ENCODE assay signal across 31 mouse cellular contexts in the genomic region with DNA sequence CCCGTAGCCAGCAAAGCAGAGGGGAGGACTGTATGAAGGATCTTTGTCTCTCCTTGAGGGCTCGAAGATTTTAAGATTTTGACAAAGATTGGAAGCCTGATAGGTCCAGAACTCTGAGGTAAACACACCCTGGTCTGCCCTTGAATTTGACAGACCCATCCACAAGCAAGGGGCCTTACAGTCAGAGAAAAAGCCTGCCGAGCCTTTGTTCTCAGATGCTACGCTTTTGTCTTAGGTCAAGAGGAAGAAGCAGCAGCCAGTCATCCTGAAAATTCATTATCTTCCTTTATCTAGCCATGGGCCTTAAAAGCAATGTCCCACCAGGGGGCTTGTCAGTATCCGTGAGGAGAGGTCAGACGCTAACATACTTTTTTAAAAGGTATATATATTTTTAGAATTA. TPM values are rescaled to one million over a fixed set of nuclear protein-coding genes. Genes with fewer than 3 reads are reported as not detected.
A peak's percentile ranks its signal among the peaks of the same experiment; 100 is the strongest.
DNase-seq lines count a peak whose midpoint lies in the region; ATAC-seq lines count a peak whose summit lies in the region.
"Had no signal": no experiment of that assay in that cellular context is flagged by ENCODE, and none has a peak within 500 bp of the region (broad histone marks: within the 10 kb centered on the region; RNA-seq: fewer than 3 reads in every experiment).

No protein-coding gene starts in this region.

- WGBS in hindbrain, embryonic 13.5 days: 56% methylated on average over 6 of the region's 6 CpGs
- 52% methylated on average over 6 of the region's 6 CpGs for WGBS in hindbrain, embryonic 14.5 days
- WGBS in midbrain, embryonic 11.5 days: 66% methylated on average over 6 of the region's 6 CpGs
- WGBS in midbrain, embryonic 15.5 days: 61% methylated on average over 6 of the region's 6 CpGs
- WGBS in neural tube, embryonic 13.5 days: 60% methylated on average over 6 of the region's 6 CpGs
- 52% methylated on average over 6 of the region's 6 CpGs for WGBS in neural tube, embryonic 15.5 days

- peak overlapping the region; percentile 35; the same call in 1 of the 2 replicates for H3K27ac ChIP-seq in hindbrain, embryonic 13.5 days
- H3K27ac ChIP-seq in hindbrain, embryonic 14.5 days: no peak overlapping the region
- no peak overlapping the region for H3K27ac ChIP-seq in midbrain, embryonic 11.5 days (ENCODE audit: low read depth, low read length)
- no peak overlapping the region for H3K27ac ChIP-seq in midbrain, embryonic 15.5 days
- H3K27ac ChIP-seq in neural tube, embryonic 13.5 days (replicated peaks): peak overlapping the region; percentile 64; the same call in 1 of the 2 replicates
- H3K27ac ChIP-seq in neural tube, embryonic 15.5 days (replicated peaks): no peak overlapping the region
- H3K27ac ChIP-seq: forebrain, embryonic 10.5 days; forebrain, embryonic 13.5 days; heart, embryonic 15.5 days had no signal

- H3K9ac ChIP-seq in hindbrain, embryonic 13.5 days: peak overlapping the region; percentile 51
- no peak overlapping the region for H3K9ac ChIP-seq in hindbrain, embryonic 14.5 days
- H3K9ac ChIP-seq in midbrain, embryonic 11.5 days (ENCODE audit: low read length): no peak overlapping the region
- no peak overlapping the region for H3K9ac ChIP-seq in midbrain, embryonic 15.5 days
- H3K9ac ChIP-seq in neural tube, embryonic 13.5 days: peak overlapping the region; percentile 12; the same call in 1 of the 2 replicates
- H3K9ac ChIP-seq in neural tube, embryonic 15.5 days (replicated peaks): no peak overlapping the region
- H3K9ac ChIP-seq: forebrain, embryonic 13.5 days; forebrain, postnatal 0 days; heart, embryonic 12.5 days; heart, embryonic 15.5 days had no signal

- no peak overlapping the region for H3K4me3 ChIP-seq in hindbrain, embryonic 13.5 days
- H3K4me3 ChIP-seq in hindbrain, embryonic 14.5 days (replicated peaks; ENCODE audit: low read length): no peak overlapping the region
- no peak overlapping the region for H3K4me3 ChIP-seq in midbrain, embryonic 11.5 days (ENCODE audit: low read depth, low read length)
- H3K4me3 ChIP-seq in midbrain, embryonic 15.5 days: no peak overlapping the region
- H3K4me3 ChIP-seq in neural tube, embryonic 13.5 days: no peak overlapping the region
- no peak overlapping the region for H3K4me3 ChIP-seq in neural tube, embryonic 15.5 days (replicated peaks)
- H3K4me3 ChIP-seq: forebrain, embryonic 10.5 days; forebrain, embryonic 13.5 days; gastrocnemius, adult 2 months; heart, embryonic 12.5 days; heart, embryonic 15.5 days had no signal

- H3K36me3 ChIP-seq in hindbrain, embryonic 13.5 days: no peaks in the 10 kb centered on the region
- H3K36me3 ChIP-seq in hindbrain, embryonic 14.5 days (replicated peaks; ENCODE audit: control insufficient read depth, insufficient read depth): no peaks in the 10 kb centered on the region
- no peaks in the 10 kb centered on the region for H3K36me3 ChIP-seq in midbrain, embryonic 11.5 days (ENCODE audit: control insufficient read depth, insufficient read depth, low read length)
- H3K36me3 ChIP-seq in midbrain, embryonic 15.5 days (replicated peaks): no peaks in the 10 kb centered on the region
- H3K36me3 ChIP-seq in neural tube, embryonic 13.5 days: no peaks in the 10 kb centered on the region
- no peaks in the 10 kb centered on the region for H3K36me3 ChIP-seq in neural tube, embryonic 15.5 days
- H3K36me3 ChIP-seq: heart, embryonic 15.5 days had no signal

- peaks cover 17% of the 10 kb centered on the region for H3K4me1 ChIP-seq in hindbrain, embryonic 13.5 days (replicated peaks)
- peaks cover 7% of the 10 kb centered on the region; the same call in 1 of the 2 replicates for H3K4me1 ChIP-seq in hindbrain, embryonic 14.5 days (replicated peaks; ENCODE audit: control insufficient read depth, insufficient read depth, low read length)
- H3K4me1 ChIP-seq in midbrain, embryonic 11.5 days (ENCODE audit: control insufficient read depth, insufficient read depth, low read length): peaks cover 9% of the 10 kb centered on the region
- H3K4me1 ChIP-seq in midbrain, embryonic 15.5 days: peaks cover 17% of the 10 kb centered on the region
- peaks cover 18% of the 10 kb centered on the region for H3K4me1 ChIP-seq in neural tube, embryonic 13.5 days (replicated peaks)
- H3K4me1 ChIP-seq in neural tube, embryonic 15.5 days: peaks cover 16% of the 10 kb centered on the region

- H3K4me2 ChIP-seq in hindbrain, embryonic 13.5 days: no peak overlapping the region
- H3K4me2 ChIP-seq in hindbrain, embryonic 14.5 days (replicated peaks): no peak overlapping the region
- no peak overlapping the region for H3K4me2 ChIP-seq in midbrain, embryonic 11.5 days
- no peak overlapping the region for H3K4me2 ChIP-seq in midbrain, embryonic 15.5 days
- no peak overlapping the region for H3K4me2 ChIP-seq in neural tube, embryonic 13.5 days
- no peak overlapping the region for H3K4me2 ChIP-seq in neural tube, embryonic 15.5 days
- H3K4me2 ChIP-seq: forebrain, embryonic 13.5 days; heart, embryonic 12.5 days; heart, embryonic 15.5 days had no signal

- DNase-seq in hindbrain, embryonic 14.5 days (ENCODE audit: low spot score): no peak
- peak; percentile 69 for DNase-seq in midbrain, embryonic 11.5 days (ENCODE audit: low spot score, missing footprints)
- peak; percentile 20 for DNase-seq in ZHBTc4 (ENCODE audit: low read depth, low spot score)
- DNase-seq in heart, postnatal 10 days: no peak
- DNase-seq: adrenal gland, adult 2 months; adrenal gland, postnatal 14 days; cerebellum, adult 11 months; cerebellum, adult 8-10 months; forebrain, postnatal 0 days; gastrocnemius, adult 2 months; gastrocnemius, postnatal 25 days; heart, adult 18-20 months; heart, postnatal 14 days; heart, postnatal 4 days had no signal

- no peaks in the 10 kb centered on the region for H3K27me3 ChIP-seq in hindbrain, embryonic 13.5 days
- H3K27me3 ChIP-seq in hindbrain, embryonic 14.5 days (ENCODE audit: control insufficient read depth, insufficient read depth, low read length): no peaks in the 10 kb centered on the region
- no peaks in the 10 kb centered on the region for H3K27me3 ChIP-seq in midbrain, embryonic 11.5 days (ENCODE audit: control insufficient read depth, insufficient read depth, low read length)
- no peaks in the 10 kb centered on the region for H3K27me3 ChIP-seq in midbrain, embryonic 15.5 days (replicated peaks)
- H3K27me3 ChIP-seq in neural tube, embryonic 13.5 days: no peaks in the 10 kb centered on the region
- no peaks in the 10 kb centered on the region for H3K27me3 ChIP-seq in neural tube, embryonic 15.5 days (replicated peaks)
- H3K27me3 ChIP-seq: forebrain, embryonic 13.5 days; heart, embryonic 12.5 days; heart, embryonic 15.5 days had no signal

- intact Hi-C loops in heart, postnatal 10 days (cut with DNase I): no loop called here

- ATAC-seq in hindbrain, embryonic 13.5 days (ENCODE audit: low FRiP score): no peak
- no peak for ATAC-seq in hindbrain, embryonic 14.5 days (ENCODE audit: low FRiP score)
- ATAC-seq in midbrain, embryonic 11.5 days (ENCODE audit: low FRiP score): no peak
- ATAC-seq in midbrain, embryonic 15.5 days (replicated peaks): no peak
- no peak for ATAC-seq in neural tube, embryonic 13.5 days (ENCODE audit: low read depth)
- no peak for ATAC-seq in neural tube, embryonic 15.5 days (ENCODE audit: low FRiP score)
- ATAC-seq: CD4-positive, CD25-positive, alpha-beta regulatory T cell, adult 4 months; forebrain, embryonic 13.5 days; forebrain, postnatal 0 days had no signal

- H3K9me3 ChIP-seq in hindbrain, embryonic 13.5 days: no peaks in the 10 kb centered on the region
- H3K9me3 ChIP-seq in hindbrain, embryonic 14.5 days (ENCODE audit: control insufficient read depth, low read length): no peaks in the 10 kb centered on the region
- H3K9me3 ChIP-seq in midbrain, embryonic 11.5 days (ENCODE audit: control insufficient read depth, low read length): no peaks in the 10 kb centered on the region
- no peaks in the 10 kb centered on the region for H3K9me3 ChIP-seq in midbrain, embryonic 15.5 days
- H3K9me3 ChIP-seq in neural tube, embryonic 13.5 days: no peaks in the 10 kb centered on the region
- H3K9me3 ChIP-seq in neural tube, embryonic 15.5 days (replicated peaks): no peaks in the 10 kb centered on the region
- H3K9me3 ChIP-seq: forebrain, embryonic 10.5 days; forebrain, embryonic 13.5 days; heart, embryonic 12.5 days; heart, embryonic 15.5 days had no signal

RNA-seq across cellular contexts. Expression of a gene that starts 4.3 kb away (rescaled TPM):
- 62.6 and 63.7 TPM in 2 replicates for polyA plus RNA-seq in hindbrain, embryonic 13.5 days (2015; fragmentation: Nextera tagmentation; extraction: Ambion mirVana)
- polyA plus RNA-seq in hindbrain, embryonic 14.5 days (2014; fragmentation: Nextera tagmentation; extraction: Ambion mirVana): 72.1 and 73.8 TPM in 2 replicates
- 46.6 and 48.4 TPM in 2 replicates for polyA plus RNA-seq in midbrain, embryonic 11.5 days (2014; fragmentation: Nextera tagmentation; extraction: Ambion mirVana)
- polyA plus RNA-seq in midbrain, embryonic 15.5 days (2015; fragmentation: Nextera tagmentation; extraction: Ambion mirVana): 70.5 and 72.4 TPM in 2 replicates
- 58.9 and 59.9 TPM in 2 replicates for polyA plus RNA-seq in neural tube, embryonic 13.5 days (2015; fragmentation: Nextera tagmentation; extraction: Ambion mirVana)
- polyA plus RNA-seq in neural tube, embryonic 15.5 days (2015; fragmentation: Nextera tagmentation; extraction: Ambion mirVana): 66.9 and 67.2 TPM in 2 replicates
- total RNA-seq in heart, postnatal 10 days (2021): 10 to 100 TPM; 78.4 to 81.9 TPM

RNA-seq across cellular contexts. Expression of a gene that starts 4.5 kb away (rescaled TPM):
- polyA plus RNA-seq in hindbrain, embryonic 13.5 days (2015; fragmentation: Nextera tagmentation; extraction: Ambion mirVana): 11.4 and 12.1 TPM in 2 replicates
- polyA plus RNA-seq in hindbrain, embryonic 14.5 days (2014; fragmentation: Nextera tagmentation; extraction: Ambion mirVana): 7.0 and 7.2 TPM in 2 replicates
- 55.8 and 61.0 TPM in 2 replicates for polyA plus RNA-seq in midbrain, embryonic 11.5 days (2014; fragmentation: Nextera tagmentation; extraction: Ambion mirVana)
- polyA plus RNA-seq in midbrain, embryonic 15.5 days (2015; fragmentation: Nextera tagmentation; extraction: Ambion mirVana): 7.9 and 9.3 TPM in 2 replicates
- polyA plus RNA-seq in neural tube, embryonic 13.5 days (2015; fragmentation: Nextera tagmentation; extraction: Ambion mirVana): 7.7 and 9.2 TPM in 2 replicates
- polyA plus RNA-seq in neural tube, embryonic 15.5 days (2015; fragmentation: Nextera tagmentation; extraction: Ambion mirVana): 5.6 and 11.5 TPM in 2 replicates
- total RNA-seq in heart, postnatal 10 days (2021): 1 to 10 TPM; 3.7 TPM

RNA-seq across cellular contexts. Expression of a gene that starts 23.2 kb away (rescaled TPM):
- 1.7 and 1.9 TPM in 2 replicates for polyA plus RNA-seq in hindbrain, embryonic 13.5 days (2015; fragmentation: Nextera tagmentation; extraction: Ambion mirVana)
- polyA plus RNA-seq in hindbrain, embryonic 14.5 days (2014; fragmentation: Nextera tagmentation; extraction: Ambion mirVana): 2.7 and 3.2 TPM in 2 replicates
- polyA plus RNA-seq in midbrain, embryonic 11.5 days (2014; fragmentation: Nextera tagmentation; extraction: Ambion mirVana): 1.5 and 1.8 TPM in 2 replicates
- 2.2 and 2.6 TPM in 2 replicates for polyA plus RNA-seq in midbrain, embryonic 15.5 days (2015; fragmentation: Nextera tagmentation; extraction: Ambion mirVana)
- 1.7 and 2.0 TPM in 2 replicates for polyA plus RNA-seq in neural tube, embryonic 13.5 days (2015; fragmentation: Nextera tagmentation; extraction: Ambion mirVana)
- 2.6 and 2.7 TPM in 2 replicates for polyA plus RNA-seq in neural tube, embryonic 15.5 days (2015; fragmentation: Nextera tagmentation; extraction: Ambion mirVana)
- total RNA-seq in heart, postnatal 10 days (2021): 1 to 10 TPM; 4.6 to 5.1 TPM

RNA-seq across cellular contexts. Expression of a gene that starts 39.4 kb away (rescaled TPM):
- polyA plus RNA-seq in hindbrain, embryonic 13.5 days (2015; fragmentation: Nextera tagmentation; extraction: Ambion mirVana): 0.19 and 0.22 TPM in 2 replicates
- 0.21 TPM in 2 replicates for polyA plus RNA-seq in hindbrain, embryonic 14.5 days (2014; fragmentation: Nextera tagmentation; extraction: Ambion mirVana)
- not detected in 2 replicates for polyA plus RNA-seq in midbrain, embryonic 11.5 days (2014; fragmentation: Nextera tagmentation; extraction: Ambion mirVana)
- polyA plus RNA-seq in midbrain, embryonic 15.5 days (2015; fragmentation: Nextera tagmentation; extraction: Ambion mirVana): 0.22 and 0.26 TPM in 2 replicates
- not detected in 2 replicates for polyA plus RNA-seq in neural tube, embryonic 13.5 days (2015; fragmentation: Nextera tagmentation; extraction: Ambion mirVana)
- 0.27 and 5.8 TPM in 2 replicates for polyA plus RNA-seq in neural tube, embryonic 15.5 days (2015; fragmentation: Nextera tagmentation; extraction: Ambion mirVana)
- under 1 TPM in 1 of 2 experiments, not detected in 1; 0.14 TPM for total RNA-seq in heart, postnatal 10 days (2021)
- total RNA-seq: adrenal gland, adult 2 months; adrenal gland, postnatal 14 days; gastrocnemius, postnatal 25 days; heart, postnatal 4 days had no signal
- polyA plus RNA-seq: adrenal gland, adult 2 months; forebrain, embryonic 10.5 days; heart, embryonic 12.5 days; hindbrain, embryonic 11.5 days had no signal

RNA-seq across cellular contexts. Expression of a gene that starts 45.2 kb away (rescaled TPM):
- not detected in 2 replicates for polyA plus RNA-seq in hindbrain, embryonic 13.5 days (2015; fragmentation: Nextera tagmentation; extraction: Ambion mirVana)
- not detected in 2 replicates for polyA plus RNA-seq in hindbrain, embryonic 14.5 days (2014; fragmentation: Nextera tagmentation; extraction: Ambion mirVana)
- not detected in 2 replicates for polyA plus RNA-seq in midbrain, embryonic 11.5 days (2014; fragmentation: Nextera tagmentation; extraction: Ambion mirVana)
- not detected in 2 replicates for polyA plus RNA-seq in midbrain, embryonic 15.5 days (2015; fragmentation: Nextera tagmentation; extraction: Ambion mirVana)
- not detected in 2 replicates for polyA plus RNA-seq in neural tube, embryonic 13.5 days (2015; fragmentation: Nextera tagmentation; extraction: Ambion mirVana)
- not detected in 2 replicates for polyA plus RNA-seq in neural tube, embryonic 15.5 days (2015; fragmentation: Nextera tagmentation; extraction: Ambion mirVana)
- total RNA-seq in heart, postnatal 10 days (2021): not detected
- total RNA-seq: adrenal gland, adult 2 months; adrenal gland, postnatal 14 days; adrenal gland, postnatal 4 days; ES-E14; forebrain, postnatal 0 days; gastrocnemius, adult 2 months; gastrocnemius, postnatal 25 days; heart, adult 18-20 months; heart, postnatal 14 days; heart, postnatal 4 days had no signal
- polyA plus RNA-seq: adrenal gland, adult 2 months; C2C12; CD4-positive, CD25-positive, alpha-beta regulatory T cell, adult 4 months; embryonic facial prominence, embryonic 11.5 days; embryonic facial prominence, embryonic 14.5 days; forebrain, embryonic 10.5 days; forebrain, embryonic 13.5 days; forebrain, postnatal 0 days; frontal cortex, adult 2 months; heart, embryonic 12.5 days; heart, embryonic 15.5 days; hindbrain, embryonic 11.5 days; intestine, embryonic 14.5 days had no signal

Comparison
In these comparisons a context has a peak if more than half of its experiments do, and no peak if none do; other contexts are left out.
1. H3K27ac ChIP-seq: peak in hindbrain, embryonic 13.5 days (single experiment) and neural tube, embryonic 13.5 days (single experiment); none in hindbrain, embryonic 14.5 days (single experiment), midbrain, embryonic 11.5 days (single experiment), midbrain, embryonic 15.5 days (single experiment) and neural tube, embryonic 15.5 days (single experiment).
2. H3K9ac ChIP-seq: peak in hindbrain, embryonic 13.5 days (single experiment) and neural tube, embryonic 13.5 days (single experiment); none in hindbrain, embryonic 14.5 days (single experiment), midbrain, embryonic 11.5 days (single experiment), midbrain, embryonic 15.5 days (single experiment) and neural tube, embryonic 15.5 days (single experiment).
3. DNase-seq: peak in midbrain, embryonic 11.5 days (single experiment) and ZHBTc4 (single experiment); none in hindbrain, embryonic 14.5 days (single experiment) and heart, postnatal 10 days (0 of 2).